Mouse (Mus musculus) hindbrain, embryonic 11.5 days (tissue): ENCODE measurements around the gene Dhx30. TPM values are rescaled to one million over a fixed set of nuclear protein-coding genes. Genes with fewer than 3 reads are reported as not detected.

Experiments used
- polyA plus RNA-seq: library from polyadenylated mRNA; unstranded; fragments of >200 nt; fragmentation: Nextera tagmentation; extraction: Ambion mirVana; gene quantifications from 2 replicates; pipeline ENCODE4 v1.2.1, GENCODE M21; 2014

Dhx30 gene
- polyA plus RNA-seq, 1 experiment from 2014 or later = 148 TPM

Other genes with a start within 250 kb of the Dhx30 start
- 24.6 and 33.5 TPM in 2 replicates for gene Cdc25a, start 242.3 kb downstream of the Dhx30 start, polyA plus RNA-seq
- 78.9 and 98.7 TPM in 2 replicates for gene Map4, start 186.4 kb downstream of the Dhx30 start, polyA plus RNA-seq
- gene Smarcc1, start 122 bp downstream of the Dhx30 start, polyA plus RNA-seq = 172 and 253 TPM in 2 replicates
- gene Cspg5, start 126.0 kb upstream of the Dhx30 start, polyA plus RNA-seq = 12.6 and 15.0 TPM in 2 replicates
- gene Elp6, start 187.3 kb upstream of the Dhx30 start, polyA plus RNA-seq = 35.1 and 41.9 TPM in 2 replicates
- gene Scap, start 215.5 kb upstream of the Dhx30 start, polyA plus RNA-seq = 22.5 and 26.0 TPM in 2 replicates